Mouse (Mus musculus): ENCODE data around the gene Olfr1380. TPM values are rescaled to one million over a fixed set of nuclear protein-coding genes. Genes with fewer than 3 reads are reported as not detected.
"Not testable (repeated sequence)": the region's sequence is repeated elsewhere in the genome, so short reads cannot be mapped to it uniquely, and the experiment has no call there.

The Olfr1380 gene
- polyA plus RNA-seq (2015; fragmentation: Nextera tagmentation; extraction: Ambion mirVana), result not detected in 2 replicates

- not testable (repeated sequence) for ATAC-seq (ENCODE audit: low read depth); H3K9ac ChIP-seq; H3K36me3 ChIP-seq; H3K9me3 ChIP-seq; H3K27ac ChIP-seq (replicated peaks); H3K4me2 ChIP-seq; H3K4me3 ChIP-seq; H3K27me3 ChIP-seq; H3K4me1 ChIP-seq (replicated peaks)
- 62% methylated on average over 5 of the region's 5 CpGs for WGBS
Observed at GRCm38 (mm10) chr11:49556578-49556977, at the start of gene Olfr1380. Gene Olfr1380, plus strand, starts transcription at chr11:49556878.

- Histone ChIP-seq H3K27me3 (no peaks in the 10 kb centered on the region), H3K9me3 (no peaks in the 10 kb centered on the region), H3K9ac (no peak overlapping the region), H3K4me2 (no peak overlapping the region), H3K4me1 (replicated peaks) (no peaks in the 10 kb centered on the region), H3K36me3 (no peaks in the 10 kb centered on the region), H3K27ac (replicated peaks) (no peak overlapping the region), H3K4me3 (no peak overlapping the region)
- ATAC-seq (ENCODE audit: low read depth), result no peak
- 80% methylated on average over 5 of the region's 5 CpGs for WGBS
Observed at GRCm38 (mm10) chr11:49518086-49518485, 38.6 kb upstream of the Olfr1380 start.

- Histone ChIP-seq H3K4me1 (replicated peaks) (no peaks in the 10 kb centered on the region), H3K9ac (no peak within 1 kb of the TSS), H3K36me3 (no peaks in the 10 kb centered on the region), H3K4me2 (no peak within 1 kb of the TSS), H3K4me3 (no peak within 1 kb of the TSS), H3K27ac (replicated peaks) (no peak within 1 kb of the TSS), H3K9me3 (no peaks in the 10 kb centered on the region), H3K27me3 (no peaks in the 10 kb centered on the region)
- ATAC-seq (ENCODE audit: low read depth), result no peak
Observed at GRCm38 (mm10) chr11:49519348-49519747, 37.3 kb upstream of the Olfr1380 start, which contains the start of gene Olfr1383. Gene Olfr1383, plus strand, starts transcription at chr11:49519648.

GRCm38 (mm10) chr11:49527947-49528346, 28.7 kb upstream of the Olfr1380 start, which contains the start of gene Olfr1382:
Gene Olfr1382, plus strand, starts transcription at chr11:49528247.
- Histone ChIP-seq H3K4me3 (no peak within 1 kb of the TSS), H3K9ac (no peak within 1 kb of the TSS), H3K27me3 (no peaks in the 10 kb centered on the region), H3K4me1 (replicated peaks) (no peaks in the 10 kb centered on the region), H3K27ac (replicated peaks) (no peak within 1 kb of the TSS), H3K9me3 (no peaks in the 10 kb centered on the region), H3K4me2 (no peak within 1 kb of the TSS), H3K36me3 (no peaks in the 10 kb centered on the region)
- whole genome bisulfite sequencing, result 87% methylated on average over 3 of the region's 3 CpGs
- ATAC-seq (ENCODE audit: low read depth), result no peak

- Histone ChIP-seq H3K4me3 (no peak overlapping the region), H3K4me2 (no peak overlapping the region), H3K36me3 (no peaks in the 10 kb centered on the region), H3K27me3 (no peaks in the 10 kb centered on the region), H3K4me1 (replicated peaks) (no peaks in the 10 kb centered on the region), H3K27ac (replicated peaks) (no peak overlapping the region), H3K9me3 (no peaks in the 10 kb centered on the region), H3K9ac (no peak overlapping the region)
- no peak for ATAC-seq (ENCODE audit: low read depth)
Observed at GRCm38 (mm10) chr11:49532761-49533160, 23.9 kb upstream of the Olfr1380 start.

- H3K4me2 ChIP-seq; H3K9ac ChIP-seq; H3K27ac ChIP-seq (replicated peaks); H3K27me3 ChIP-seq; H3K36me3 ChIP-seq; H3K9me3 ChIP-seq; H3K4me1 ChIP-seq (replicated peaks); H3K4me3 ChIP-seq: not testable (repeated sequence)
- peak; percentile 47; the same call in 1 of the 2 replicates for ATAC-seq (ENCODE audit: low read depth)
- 89% methylated on average over 2 of the region's 2 CpGs for WGBS
Observed at GRCm38 (mm10) chr11:49536631-49537030, 20.0 kb upstream of the Olfr1380 start.

- WGBS, result 50% methylated on average over 3 of the region's 3 CpGs
- H3K36me3 ChIP-seq; H3K27ac ChIP-seq (replicated peaks); H3K9me3 ChIP-seq; H3K4me2 ChIP-seq; ATAC-seq (ENCODE audit: low read depth); H3K4me3 ChIP-seq; H3K4me1 ChIP-seq (replicated peaks); H3K27me3 ChIP-seq; H3K9ac ChIP-seq: not testable (repeated sequence)
Observed at GRCm38 (mm10) chr11:49543149-49543548, 13.5 kb upstream of the Olfr1380 start, which contains the start of gene Olfr1381. Gene Olfr1381, plus strand, starts transcription at chr11:49543449.

- not testable (repeated sequence) for H3K27me3 ChIP-seq; H3K4me1 ChIP-seq (replicated peaks); H3K27ac ChIP-seq (replicated peaks); ATAC-seq (ENCODE audit: low read depth); H3K4me3 ChIP-seq; H3K4me2 ChIP-seq; H3K9me3 ChIP-seq; H3K36me3 ChIP-seq; H3K9ac ChIP-seq
- WGBS, result 83% methylated on average over 3 of the region's 3 CpGs
Observed at GRCm38 (mm10) chr11:49554033-49554432, 2.6 kb upstream of the Olfr1380 start.

- H3K27ac ChIP-seq (replicated peaks); H3K4me3 ChIP-seq; H3K36me3 ChIP-seq; H3K4me2 ChIP-seq; H3K9ac ChIP-seq; H3K4me1 ChIP-seq (replicated peaks); ATAC-seq (ENCODE audit: low read depth); H3K27me3 ChIP-seq; H3K9me3 ChIP-seq: not testable (repeated sequence)
- WGBS, result 33% methylated on average over 2 of the region's 2 CpGs
Observed at GRCm38 (mm10) chr11:49575054-49575453, 18.4 kb downstream of the Olfr1380 start.

- not testable (repeated sequence) for H3K36me3 ChIP-seq; H3K4me2 ChIP-seq; ATAC-seq (ENCODE audit: low read depth); H3K9ac ChIP-seq; H3K4me3 ChIP-seq; H3K4me1 ChIP-seq (replicated peaks); H3K27me3 ChIP-seq; H3K27ac ChIP-seq (replicated peaks); H3K9me3 ChIP-seq
- 89% methylated on average over 8 of the region's 8 CpGs for WGBS
Observed at GRCm38 (mm10) chr11:49580452-49580851, 23.8 kb downstream of the Olfr1380 start.

- Histone ChIP-seq H3K36me3 (no peaks in the 10 kb centered on the region), H3K4me1 (replicated peaks) (no peaks in the 10 kb centered on the region), H3K4me3 (no peak overlapping the region), H3K27ac (replicated peaks) (no peak overlapping the region), H3K27me3 (no peaks in the 10 kb centered on the region), H3K9me3 (no peaks in the 10 kb centered on the region), H3K4me2 (no peak overlapping the region), H3K9ac (no peak overlapping the region)
- ATAC-seq (ENCODE audit: low read depth), result no peak
- 92% methylated on average over 19 of the region's 19 CpGs for WGBS
Observed at GRCm38 (mm10) chr11:49590213-49590612, 33.5 kb downstream of the Olfr1380 start.

GRCm38 (mm10) chr11:49597149-49597548, 40.5 kb downstream of the Olfr1380 start:
- H3K4me2 ChIP-seq; H3K4me1 ChIP-seq (replicated peaks); H3K27ac ChIP-seq (replicated peaks); H3K27me3 ChIP-seq; H3K4me3 ChIP-seq; H3K9me3 ChIP-seq; ATAC-seq (ENCODE audit: low read depth); H3K9ac ChIP-seq; H3K36me3 ChIP-seq: not testable (repeated sequence)
- WGBS, result 67% methylated on average over 2 of the region's 2 CpGs

- WGBS, result 81% methylated on average over 5 of the region's 5 CpGs
- not testable (repeated sequence) for H3K4me3 ChIP-seq; H3K27ac ChIP-seq (replicated peaks); ATAC-seq (ENCODE audit: low read depth); H3K36me3 ChIP-seq; H3K4me2 ChIP-seq; H3K9ac ChIP-seq; H3K9me3 ChIP-seq
- Histone ChIP-seq H3K27me3 (peaks cover 57% of the 10 kb centered on the region), H3K4me1 (replicated peaks) (peaks cover 14% of the 10 kb centered on the region)
Observed at GRCm38 (mm10) chr11:49608306-49608705, 51.6 kb downstream of the Olfr1380 start.

All from neural tube, embryonic 13.5 days (tissue).